Mouse (Mus musculus) liver, postnatal 0 days (tissue): ENCODE measurements around the gene Khnyn.

Experiments used
- CTCF ChIP-seq: sonication (generic); IDR thresholded peaks from 2 replicates; pipeline ENCODE4 v1.5.1; 2016; ENCODE audit warnings: antibody characterized with exemption, low read depth
- EP300 ChIP-seq: IDR thresholded peaks from 2 replicates; pipeline ENCODE4 v1.6.1; 2016; ENCODE audit warnings: antibody characterized with exemption, low read depth, mild to moderate bottlenecking

DNA sequence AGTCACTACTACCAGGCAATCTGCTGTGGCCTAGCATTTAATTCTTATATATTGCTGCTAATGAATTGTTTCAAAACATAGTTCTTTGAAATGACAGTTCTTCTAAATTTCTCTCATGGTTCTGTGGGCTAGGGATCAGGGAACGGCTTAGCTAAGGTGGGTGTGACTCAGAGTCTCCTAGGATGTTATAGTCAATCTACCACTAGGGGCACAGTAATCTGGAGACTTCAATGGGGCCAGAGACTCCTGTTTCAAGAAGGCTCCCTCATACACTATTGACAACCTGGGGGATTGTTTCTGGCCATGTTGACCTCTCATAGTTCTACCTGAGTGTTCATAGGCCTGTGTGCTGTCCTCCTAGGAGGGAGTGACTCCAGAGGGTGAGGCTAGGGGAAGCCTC is 20.8 kb downstream of the Khnyn start:
- TF ChIP-seq CTCF (peak; percentile 56), EP300 (no peak)
